ENCODE assay signal across 14 mouse cellular contexts in genomic region chr19:5831224-5831957, GRCm38 (mm10). TPM values are rescaled to one million over a fixed set of nuclear protein-coding genes. Genes with fewer than 3 reads are reported as not detected.
DNase-seq lines count a peak whose midpoint lies in the region.
"Had no signal": no experiment of that assay in that cellular context is flagged by ENCODE, and none has a peak within 500 bp of the region (broad histone marks: within the 10 kb centered on the region; RNA-seq: fewer than 3 reads in every experiment).

No protein-coding gene starts in this region.

- peak; percentile 10 to 29 for DNase-seq in adrenal gland, postnatal 36 days
- DNase-seq in adrenal gland, adult (ENCODE audit: inconsistent age in 2 of 2, low spot score in 1 of 2) = no peak
- peak; percentile 34 to 61 for DNase-seq in kidney, adult 8-10 months
- no peak for DNase-seq in kidney, postnatal 4 days
- peak; percentile 43 to 60 for DNase-seq in kidney, postnatal 36 days
- no peak for DNase-seq in cerebellum, adult 9-10 months
- no peak for DNase-seq in urinary bladder, postnatal 36 days (ENCODE audit: low spot score in 2 of 2)
- DNase-seq: cerebellum, postnatal 14 days; forebrain, postnatal 0 days; gastrocnemius, postnatal 14 days; lung, postnatal 4 days; right cerebral cortex, postnatal 14 days had no signal

- no peak overlapping the region for H3K4me3 ChIP-seq in brown adipose tissue, adult 24 weeks (ENCODE audit: insufficient read depth, low read depth, low read length)
- H3K4me3 ChIP-seq: midbrain, embryonic 15.5 days had no signal

- H3K27ac ChIP-seq in brown adipose tissue, adult 24 weeks (replicated peaks; ENCODE audit: low read depth, low read length) = peak overlapping the region; percentile 28
- H3K27ac ChIP-seq: midbrain, embryonic 15.5 days had no signal

- H3K4me1 ChIP-seq in brown adipose tissue, adult 24 weeks (ENCODE audit: control insufficient read depth, insufficient read depth, insufficient read length, low read length) = no peaks in the 10 kb centered on the region; the same call in 1 of the 2 replicates
- H3K4me1 ChIP-seq: midbrain, embryonic 15.5 days had no signal

RNA-seq across cellular contexts. Expression of gene Frmd8, which starts 43.7 kb away (rescaled TPM):
- total RNA-seq in adrenal gland, postnatal 36 days (2021) = 10 to 100 TPM; 35.5 to 52.6 TPM
- 6.6 and 7.0 TPM in 2 replicates for polyA plus RNA-seq in brown adipose tissue, adult 24 weeks (2012; ENCODE audit: insufficient read depth, insufficient read length, missing spikeins)

RNA-seq across cellular contexts. Expression of gene Slc25a45, which starts 46.2 kb away (rescaled TPM):
- 10 to 100 TPM in 1 of 2 experiments, 1 to 10 TPM in 1; 9.4 to 33.2 TPM for total RNA-seq in adrenal gland, postnatal 36 days (2021)
- polyA plus RNA-seq in brown adipose tissue, adult 24 weeks (2012; ENCODE audit: insufficient read depth, insufficient read length, missing spikeins) = 2.3 and 2.4 TPM in 2 replicates

Comparison
In these comparisons a context has a peak if more than half of its experiments do, and no peak if none do; other contexts are left out.
1. DNase-seq: peak in adrenal gland, postnatal 36 days (2 of 2), kidney, adult 8-10 months (2 of 2) and kidney, postnatal 36 days (2 of 2); none in adrenal gland, adult (0 of 2), kidney, postnatal 4 days (0 of 2), cerebellum, adult 9-10 months (single experiment) and urinary bladder, postnatal 36 days (0 of 2).